Mouse (Mus musculus): ENCODE measurements around the gene Hibadh. TPM values are rescaled to one million over a fixed set of nuclear protein-coding genes. Genes with fewer than 3 reads are reported as not detected.
"Not testable (repeated sequence)": the region's sequence is repeated elsewhere in the genome, so short reads cannot be mapped to it uniquely, and the experiment has no call there.

Hibadh gene
- polyA plus RNA-seq (2014; fragmentation: Nextera tagmentation; extraction: Ambion mirVana): 69.5 and 95.1 TPM in 2 replicates

DNA sequence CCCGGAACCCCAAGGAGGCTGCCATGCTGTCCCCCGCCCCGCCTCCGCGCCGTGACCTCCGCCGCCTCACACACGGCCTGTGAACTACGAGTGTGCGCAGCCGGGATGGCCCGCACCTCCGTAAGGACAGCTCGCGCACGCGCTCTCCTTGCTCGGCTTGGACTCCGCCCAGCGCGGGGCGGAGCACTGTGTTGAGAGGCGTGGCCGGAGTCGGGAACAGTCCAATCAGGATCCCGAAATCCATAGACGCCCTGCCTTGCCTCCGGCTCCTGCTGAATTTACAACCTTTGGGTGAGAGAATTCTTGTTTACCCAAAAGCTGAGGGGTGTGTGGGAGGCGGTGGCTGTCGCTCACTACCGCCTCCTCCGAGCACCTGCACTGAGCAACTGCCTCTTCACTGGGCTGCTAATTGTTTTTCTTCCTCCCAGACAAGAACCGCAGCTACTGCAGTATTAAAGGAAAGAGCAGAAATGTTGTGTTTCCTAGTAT, at the start of gene Hibadh:
Gene Hibadh, minus strand, starts transcription at position 166 of the 489 bp plus-strand sequence.
- Histone ChIP-seq H3K36me3 (ENCODE audit: control insufficient read depth, insufficient read depth, low read length) (no peaks in the 10 kb centered on the region), H3K4me1 (ENCODE audit: control insufficient read depth, insufficient read depth, low read length) (peaks cover 16% of the 10 kb centered on the region; the same call in 1 of the 2 replicates), H3K27ac (ENCODE audit: low read depth, low read length) (peak within 1 kb of the TSS; percentile 73; the same call in 1 of the 2 replicates), H3K9me3 (ENCODE audit: control insufficient read depth, low read length) (no peaks in the 10 kb centered on the region), H3K4me2 (replicated peaks; ENCODE audit: low read depth, low read length) (peak within 1 kb of the TSS; percentile 62), H3K27me3 (ENCODE audit: control insufficient read depth, insufficient read depth, low read length) (no peaks in the 10 kb centered on the region), H3K9ac (ENCODE audit: low read depth, low read length) (peak within 1 kb of the TSS; percentile 79), H3K4me3 (ENCODE audit: low read length) (peak within 1 kb of the TSS; percentile 84)
- WGBS: 2% methylated on average over 34 of the region's 34 CpGs
- ATAC-seq (ENCODE audit: low FRiP score, low TSS enrichment): peak; percentile 99

DNA sequence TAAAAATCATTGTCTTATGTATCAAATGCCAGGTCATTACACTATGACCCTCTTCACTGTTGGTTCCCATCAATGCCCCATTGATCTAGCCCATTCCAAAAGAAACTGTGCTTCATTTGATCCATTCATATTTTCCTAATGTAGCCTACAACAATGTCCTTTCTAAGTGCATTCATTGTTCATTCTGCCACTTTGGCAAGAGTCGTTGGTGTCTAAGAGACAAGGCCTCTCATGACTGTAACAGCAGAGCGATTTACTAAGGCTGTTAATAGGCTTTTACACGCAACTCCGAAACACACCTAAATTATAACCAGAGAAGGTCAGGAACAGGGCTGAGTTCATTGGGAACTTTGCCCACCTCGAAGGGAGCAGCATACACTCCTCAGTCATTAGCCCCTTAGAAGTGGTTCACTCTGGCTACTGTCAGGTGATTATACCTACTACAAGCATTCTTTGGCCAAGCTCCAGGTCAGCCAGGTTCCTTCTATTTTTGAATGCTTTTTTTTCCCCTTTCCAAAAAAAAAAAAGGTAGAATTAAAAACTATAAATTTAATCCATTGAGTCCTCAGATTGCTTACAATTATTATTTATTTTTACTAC, 46.8 kb upstream of the Hibadh start:
- Histone ChIP-seq H3K9ac (ENCODE audit: low read depth, low read length) (no peak overlapping the region), H3K4me2 (replicated peaks; ENCODE audit: low read depth, low read length) (no peak overlapping the region), H3K27ac (ENCODE audit: low read depth, low read length) (no peak overlapping the region), H3K9me3 (ENCODE audit: control insufficient read depth, low read length) (no peaks in the 10 kb centered on the region), H3K36me3 (ENCODE audit: control insufficient read depth, insufficient read depth, low read length) (no peaks in the 10 kb centered on the region), H3K27me3 (ENCODE audit: control insufficient read depth, insufficient read depth, low read length) (no peaks in the 10 kb centered on the region), H3K4me1 (ENCODE audit: control insufficient read depth, insufficient read depth, low read length) (no peaks in the 10 kb centered on the region), H3K4me3 (ENCODE audit: low read length) (no peak overlapping the region)
- ATAC-seq (ENCODE audit: low FRiP score, low TSS enrichment): no peak
- 83% methylated on average over 5 of the region's 5 CpGs for WGBS

DNA sequence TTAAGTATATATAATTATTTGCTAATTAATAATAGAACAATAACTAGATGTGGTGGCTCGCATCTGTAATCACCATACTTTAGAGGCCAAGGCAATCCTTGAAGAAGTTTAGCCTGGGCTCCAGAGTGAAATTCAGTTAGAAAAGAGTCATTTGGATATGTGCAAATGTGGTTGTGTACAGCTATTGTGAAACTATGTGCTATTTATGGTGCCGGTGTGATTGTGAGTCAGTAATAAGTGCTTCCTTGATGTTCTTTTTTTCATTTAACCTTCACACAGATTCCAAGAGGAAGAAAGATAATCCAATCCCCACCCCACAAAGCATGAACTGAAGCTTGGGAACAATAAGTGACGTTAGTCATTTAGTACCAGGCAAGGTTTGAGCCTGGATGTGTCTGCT, 42.4 kb upstream of the Hibadh start:
- Histone ChIP-seq H3K4me3 (ENCODE audit: low read length) (no peak overlapping the region), H3K4me1 (ENCODE audit: control insufficient read depth, insufficient read depth, low read length) (no peaks in the 10 kb centered on the region), H3K9ac (ENCODE audit: low read depth, low read length) (no peak overlapping the region), H3K27me3 (ENCODE audit: control insufficient read depth, insufficient read depth, low read length) (no peaks in the 10 kb centered on the region), H3K4me2 (replicated peaks; ENCODE audit: low read depth, low read length) (no peak overlapping the region), H3K27ac (ENCODE audit: low read depth, low read length) (no peak overlapping the region), H3K36me3 (ENCODE audit: control insufficient read depth, insufficient read depth, low read length) (no peaks in the 10 kb centered on the region), H3K9me3 (ENCODE audit: control insufficient read depth, low read length) (no peaks in the 10 kb centered on the region)
- no peak for ATAC-seq (ENCODE audit: low FRiP score, low TSS enrichment)
- WGBS: 92% methylated on average over 3 of the region's 3 CpGs

DNA sequence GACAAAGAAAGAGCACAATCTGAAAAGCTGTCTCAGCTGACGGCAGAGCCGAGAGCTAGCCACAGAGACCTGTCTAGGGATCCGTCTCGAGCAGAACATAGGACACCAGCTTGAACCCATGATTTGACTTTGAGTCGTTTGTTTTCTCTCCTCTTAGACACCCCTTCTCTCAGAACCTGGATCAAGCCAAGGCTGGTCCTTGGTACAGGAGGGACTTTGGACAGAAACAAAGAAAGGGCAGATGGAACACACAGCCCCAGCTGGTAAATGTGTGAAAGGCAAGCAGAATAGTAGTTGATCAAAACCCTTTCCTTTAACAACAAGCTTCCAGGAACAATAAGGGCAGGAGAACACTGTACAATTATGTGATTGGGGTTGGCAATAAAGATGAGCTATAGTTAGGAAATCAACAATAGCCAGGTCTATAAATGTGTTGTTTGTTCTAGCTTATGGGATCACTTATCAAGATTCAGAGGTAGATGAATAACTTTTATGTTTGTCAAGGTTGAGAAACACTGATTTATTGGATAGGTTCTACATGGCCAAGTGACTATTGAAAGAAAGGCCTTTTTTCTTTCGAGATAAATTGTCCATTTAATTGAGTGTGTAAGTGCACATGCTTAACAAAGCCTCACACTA, 41.8 kb upstream of the Hibadh start:
- WGBS: 77% methylated on average over 6 of the region's 6 CpGs
- H3K9me3 ChIP-seq (ENCODE audit: control insufficient read depth, low read length): no peaks in the 10 kb centered on the region
- H3K36me3 ChIP-seq (ENCODE audit: control insufficient read depth, insufficient read depth, low read length): no peaks in the 10 kb centered on the region
- no peak overlapping the region for H3K4me2 ChIP-seq (replicated peaks; ENCODE audit: low read depth, low read length)
- no peak for ATAC-seq (ENCODE audit: low FRiP score, low TSS enrichment)
- H3K27me3 ChIP-seq (ENCODE audit: control insufficient read depth, insufficient read depth, low read length): no peaks in the 10 kb centered on the region
- no peak overlapping the region for H3K27ac ChIP-seq (ENCODE audit: low read depth, low read length)
- H3K9ac ChIP-seq (ENCODE audit: low read depth, low read length): no peak overlapping the region
- no peak overlapping the region for H3K4me3 ChIP-seq (ENCODE audit: low read length)
- H3K4me1 ChIP-seq (ENCODE audit: control insufficient read depth, insufficient read depth, low read length): no peaks in the 10 kb centered on the region

DNA sequence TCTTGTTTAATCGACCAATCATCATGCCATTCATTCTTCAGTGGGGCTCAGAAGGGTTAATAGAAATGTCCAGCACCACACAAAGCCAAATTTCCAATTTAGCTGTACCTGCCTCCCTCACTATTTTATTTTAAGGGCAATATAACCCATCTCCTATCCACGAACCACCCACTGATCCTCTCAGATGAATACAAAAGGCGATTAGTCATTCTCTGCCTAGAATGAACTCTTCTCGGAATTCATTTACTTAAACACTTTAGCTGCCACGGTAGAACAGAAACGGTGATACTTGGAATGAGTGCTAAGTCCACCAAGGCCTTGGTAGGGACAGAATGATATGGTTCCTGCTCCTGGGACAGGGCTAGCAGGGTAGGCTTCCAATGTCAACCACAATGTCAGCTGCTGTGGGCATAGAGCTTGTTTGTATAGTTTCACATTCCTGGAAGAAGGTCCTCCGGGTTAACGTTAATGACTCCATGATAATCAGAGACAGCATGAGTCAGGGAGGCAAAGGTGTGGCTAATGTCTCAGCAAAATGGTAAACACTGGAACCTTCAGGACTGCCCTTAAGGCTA, 40.4 kb upstream of the Hibadh start:
- WGBS: 42% methylated on average over 8 of the region's 8 CpGs
- ATAC-seq (ENCODE audit: low FRiP score, low TSS enrichment): no peak
- Histone ChIP-seq H3K27me3 (ENCODE audit: control insufficient read depth, insufficient read depth, low read length) (no peaks in the 10 kb centered on the region), H3K9me3 (ENCODE audit: control insufficient read depth, low read length) (no peaks in the 10 kb centered on the region), H3K4me1 (ENCODE audit: control insufficient read depth, insufficient read depth, low read length) (peaks cover 2% of the 10 kb centered on the region; the same call in 1 of the 2 replicates), H3K9ac (ENCODE audit: low read depth, low read length) (no peak overlapping the region), H3K4me2 (replicated peaks; ENCODE audit: low read depth, low read length) (no peak overlapping the region), H3K4me3 (ENCODE audit: low read length) (no peak overlapping the region), H3K36me3 (ENCODE audit: control insufficient read depth, insufficient read depth, low read length) (no peaks in the 10 kb centered on the region), H3K27ac (ENCODE audit: low read depth, low read length) (no peak overlapping the region)

DNA sequence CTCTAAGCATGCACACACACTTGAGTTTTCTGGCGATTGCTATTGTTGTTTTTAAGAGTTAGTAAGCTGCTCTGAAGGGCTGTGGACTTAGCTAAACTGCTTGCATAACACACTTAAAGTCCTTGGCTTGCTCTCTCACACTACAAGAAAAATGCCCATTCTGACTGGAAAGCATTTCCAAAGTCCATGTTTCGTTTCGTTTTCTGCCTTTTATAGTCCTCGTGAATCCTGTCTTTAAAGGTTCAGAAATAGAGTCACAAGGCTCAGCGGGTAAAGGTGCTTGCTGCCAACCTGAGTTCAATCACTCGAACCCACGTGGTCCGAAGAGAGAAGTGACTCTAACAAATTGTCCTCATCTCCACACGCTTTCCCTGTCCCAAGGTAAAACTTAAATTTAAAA, 39.4 kb upstream of the Hibadh start:
- Histone ChIP-seq H3K4me2 (replicated peaks; ENCODE audit: low read depth, low read length) (no peak overlapping the region), H3K4me3 (ENCODE audit: low read length) (no peak overlapping the region), H3K27me3 (ENCODE audit: control insufficient read depth, insufficient read depth, low read length) (no peaks in the 10 kb centered on the region), H3K27ac (ENCODE audit: low read depth, low read length) (no peak overlapping the region), H3K9ac (ENCODE audit: low read depth, low read length) (no peak overlapping the region), H3K9me3 (ENCODE audit: control insufficient read depth, low read length) (no peaks in the 10 kb centered on the region), H3K4me1 (ENCODE audit: control insufficient read depth, insufficient read depth, low read length) (peaks cover 7% of the 10 kb centered on the region; the same call in 1 of the 2 replicates), H3K36me3 (ENCODE audit: control insufficient read depth, insufficient read depth, low read length) (no peaks in the 10 kb centered on the region)
- ATAC-seq (ENCODE audit: low FRiP score, low TSS enrichment): no peak
- WGBS: 79% methylated on average over 9 of the region's 9 CpGs

DNA sequence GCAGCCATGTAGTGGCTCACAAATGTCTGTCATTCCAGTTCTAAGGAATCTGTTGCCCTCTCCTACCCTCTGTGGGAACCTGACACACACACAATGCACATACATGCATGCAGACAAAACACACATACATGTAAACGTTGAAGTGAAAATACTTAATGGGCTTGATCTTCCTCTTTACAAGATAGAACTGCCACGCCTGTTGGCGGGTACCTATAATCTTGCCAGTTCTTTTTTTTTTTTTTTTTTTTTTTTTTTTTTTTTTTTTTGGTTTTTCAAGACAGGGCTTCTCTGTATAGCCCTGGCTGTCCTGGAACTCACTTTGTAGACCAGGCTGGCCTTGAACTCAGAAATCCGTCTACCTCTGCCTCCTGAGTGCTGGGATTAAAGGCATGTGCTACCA, 37.3 kb upstream of the Hibadh start:
- H3K4me3 ChIP-seq (ENCODE audit: low read length); H3K9me3 ChIP-seq (ENCODE audit: control insufficient read depth, low read length); H3K36me3 ChIP-seq (ENCODE audit: control insufficient read depth, insufficient read depth, low read length); H3K27me3 ChIP-seq (ENCODE audit: control insufficient read depth, insufficient read depth, low read length); H3K4me2 ChIP-seq (replicated peaks; ENCODE audit: low read depth, low read length); H3K9ac ChIP-seq (ENCODE audit: low read depth, low read length); H3K27ac ChIP-seq (ENCODE audit: low read depth, low read length); ATAC-seq (ENCODE audit: low FRiP score, low TSS enrichment): not testable (repeated sequence)
- WGBS: 91% methylated on average over 4 of the region's 4 CpGs
- H3K4me1 ChIP-seq (ENCODE audit: control insufficient read depth, insufficient read depth, low read length): peaks cover 11% of the 10 kb centered on the region; the same call in 1 of the 2 replicates

DNA sequence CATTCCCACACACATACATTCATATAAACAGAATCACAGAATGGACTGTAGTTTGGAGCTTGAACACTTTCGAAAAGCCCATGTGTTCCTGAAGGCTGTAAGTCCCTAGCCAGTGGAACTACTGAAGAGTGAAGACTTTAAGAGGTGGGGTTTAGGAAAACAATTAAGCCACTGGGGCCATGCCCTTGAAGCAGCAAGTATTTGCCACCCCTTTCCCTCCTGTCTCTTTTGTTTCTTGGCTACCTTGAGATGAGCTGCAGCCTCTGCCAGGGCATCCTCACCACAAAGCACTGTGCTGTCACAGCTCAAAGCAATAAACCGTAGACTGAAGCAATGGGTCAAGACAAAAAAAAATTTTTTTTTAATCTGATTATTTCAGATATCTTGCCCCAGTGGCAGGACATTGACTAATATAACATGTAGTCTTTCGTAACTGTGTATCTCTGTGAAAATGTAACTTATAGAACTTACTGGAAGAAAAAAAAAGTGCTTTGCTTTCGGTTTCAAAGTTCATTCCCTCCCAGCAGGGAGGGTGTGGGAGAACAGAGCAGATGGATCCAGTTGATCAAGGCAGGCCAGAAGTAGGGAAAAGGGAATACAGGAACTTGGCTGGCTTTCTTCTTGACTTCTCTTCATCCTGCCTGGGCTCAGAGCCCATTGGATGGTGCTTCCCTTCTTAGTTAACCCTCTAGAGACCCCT, 35.2 kb upstream of the Hibadh start:
- H3K9me3 ChIP-seq (ENCODE audit: control insufficient read depth, low read length): no peaks in the 10 kb centered on the region
- H3K4me1 ChIP-seq (ENCODE audit: control insufficient read depth, insufficient read depth, low read length): peaks cover 11% of the 10 kb centered on the region; the same call in 1 of the 2 replicates
- H3K4me2 ChIP-seq (replicated peaks; ENCODE audit: low read depth, low read length): no peak overlapping the region
- WGBS: 63% methylated on average over 4 of the region's 4 CpGs
- no peak overlapping the region for H3K4me3 ChIP-seq (ENCODE audit: low read length)
- no peak overlapping the region for H3K27ac ChIP-seq (ENCODE audit: low read depth, low read length)
- no peak for ATAC-seq (ENCODE audit: low FRiP score, low TSS enrichment)
- no peaks in the 10 kb centered on the region for H3K27me3 ChIP-seq (ENCODE audit: control insufficient read depth, insufficient read depth, low read length)
- H3K36me3 ChIP-seq (ENCODE audit: control insufficient read depth, insufficient read depth, low read length): no peaks in the 10 kb centered on the region
- no peak overlapping the region for H3K9ac ChIP-seq (ENCODE audit: low read depth, low read length)

Measured in kidney, embryonic 14.5 days (tissue).